Mouse (Mus musculus) ES-Bruce4 (cell line): Measurements from ENCODE around the gene Tnfsf15. TPM values are rescaled to one million over a fixed set of nuclear protein-coding genes. Genes with fewer than 3 reads are reported as not detected.

Source experiments
- H3K27ac ChIP-seq: 2 replicates; pipeline ENCODE4 v1.5.1; 2012; ENCODE audit warnings: low read length, inconsistent platforms; ENCODE audit not compliant: insufficient read depth
- H3K27me3 ChIP-seq: 2 replicates; pipeline ENCODE4 v1.6.1; 2012; ENCODE audit warnings: mild to moderate bottlenecking, low read length, inconsistent platforms; ENCODE audit not compliant: control insufficient read depth, poor library complexity, insufficient read depth, severe bottlenecking
- H3K36me3 ChIP-seq: 2 replicates; pipeline ENCODE4 v1.6.1; 2012; ENCODE audit warnings: inconsistent platforms, mild to moderate bottlenecking, low read length, moderate library complexity; ENCODE audit not compliant: control insufficient read depth, poor library complexity, insufficient read depth, severe bottlenecking
- H3K4me1 ChIP-seq: one replicate; pipeline ENCODE4 v1.8.1; 2011; ENCODE audit warnings: low read length; ENCODE audit not compliant: control insufficient read depth, insufficient read depth
- H3K4me3 ChIP-seq: 2 replicates; pipeline ENCODE4 v1.5.1; 2011; ENCODE audit warnings: low read depth, mild to moderate bottlenecking, low read length
- H3K9ac ChIP-seq: 2 replicates; pipeline ENCODE4 v1.6.1; 2012; ENCODE audit warnings: low read depth, mild to moderate bottlenecking, inconsistent platforms; ENCODE audit not compliant: poor library complexity, severe bottlenecking
- H3K9me3 ChIP-seq: replicated peaks from 2 replicates; pipeline ENCODE4 v1.6.1; 2012; ENCODE audit warnings: mild to moderate bottlenecking, low read length, inconsistent platforms; ENCODE audit not compliant: control insufficient read depth, poor library complexity, insufficient read depth, severe bottlenecking
- CTCF ChIP-seq: IDR thresholded peaks from one replicate; pipeline ENCODE4 v1.8.1; 2011; ENCODE audit warnings: low read depth, low read length
- EP300 ChIP-seq: IDR thresholded peaks from 2 replicates; pipeline ENCODE4 v1.6.1; 2011; ENCODE audit warnings: low read depth, low read length; ENCODE audit not compliant: insufficient read depth
- POLR2A ChIP-seq: IDR thresholded peaks from one replicate; pipeline ENCODE4 v1.8.1; 2011; ENCODE audit warnings: low read length; ENCODE audit not compliant: insufficient read depth
- polyA plus RNA-seq: library from polyadenylated mRNA; stranded (reverse); fragments of >200 nt; gene quantifications from 2 replicates; pipeline ENCODE4 v1.2.4, GENCODE M21; 2011; ENCODE audit warnings: low read depth; ENCODE audit not compliant: missing spikeins, insufficient read depth, insufficient read length

The Tnfsf15 gene
- polyA plus RNA-seq, 1 experiment: 0.24 TPM

DNA sequence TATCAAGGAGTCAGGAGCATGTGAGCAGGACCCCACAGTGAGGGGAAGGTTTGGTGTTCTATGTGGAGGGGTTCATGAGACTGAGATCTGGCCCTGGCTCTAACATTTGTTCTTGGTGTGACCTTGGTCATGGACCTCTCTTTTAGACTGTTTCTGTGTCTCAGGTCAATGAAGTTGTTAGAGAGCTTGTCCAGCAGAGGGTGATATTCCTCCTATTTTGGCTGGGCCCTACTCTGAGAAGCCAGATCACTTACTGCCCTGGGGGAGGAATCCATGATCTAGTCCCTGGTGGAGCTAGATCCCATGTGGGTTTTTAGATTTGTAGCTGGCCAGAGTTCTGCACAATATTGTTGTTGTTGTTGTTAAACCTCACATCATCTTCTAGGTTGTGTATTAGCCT lies 58.8 kb downstream of the Tnfsf15 start:
- TF ChIP-seq EP300: no peak
- Histone ChIP-seq H3K36me3 (no peaks in the 10 kb centered on the region), H3K9ac (no peak overlapping the region), H3K4me3 (no peak overlapping the region), H3K27ac (no peak overlapping the region), H3K4me1 (no peaks in the 10 kb centered on the region), H3K27me3 (no peaks in the 10 kb centered on the region), H3K9me3 (no peaks in the 10 kb centered on the region)

DNA sequence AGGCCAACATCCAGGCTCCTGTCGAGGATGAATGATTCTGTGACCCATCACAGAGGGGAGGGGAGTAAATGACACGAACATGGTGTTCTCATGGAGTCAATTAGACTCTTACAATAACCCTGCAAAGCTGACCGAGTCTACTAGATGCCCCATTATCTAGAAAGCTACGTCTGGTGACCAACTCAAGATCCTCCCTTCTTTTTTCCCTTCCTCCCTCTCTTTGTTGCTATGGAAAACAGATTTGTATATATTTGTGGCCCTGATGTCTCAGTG lies 59.7 kb downstream of the Tnfsf15 start:
- Histone ChIP-seq H3K36me3 (no peaks in the 10 kb centered on the region), H3K4me3 (no peak overlapping the region), H3K9me3 (no peaks in the 10 kb centered on the region), H3K27ac (no peak overlapping the region), H3K27me3 (no peaks in the 10 kb centered on the region), H3K9ac (no peak overlapping the region), H3K4me1 (no peaks in the 10 kb centered on the region)
- TF ChIP-seq POLR2A: no peak
- no peak for TF ChIP-seq CTCF
- no peak for TF ChIP-seq EP300

DNA sequence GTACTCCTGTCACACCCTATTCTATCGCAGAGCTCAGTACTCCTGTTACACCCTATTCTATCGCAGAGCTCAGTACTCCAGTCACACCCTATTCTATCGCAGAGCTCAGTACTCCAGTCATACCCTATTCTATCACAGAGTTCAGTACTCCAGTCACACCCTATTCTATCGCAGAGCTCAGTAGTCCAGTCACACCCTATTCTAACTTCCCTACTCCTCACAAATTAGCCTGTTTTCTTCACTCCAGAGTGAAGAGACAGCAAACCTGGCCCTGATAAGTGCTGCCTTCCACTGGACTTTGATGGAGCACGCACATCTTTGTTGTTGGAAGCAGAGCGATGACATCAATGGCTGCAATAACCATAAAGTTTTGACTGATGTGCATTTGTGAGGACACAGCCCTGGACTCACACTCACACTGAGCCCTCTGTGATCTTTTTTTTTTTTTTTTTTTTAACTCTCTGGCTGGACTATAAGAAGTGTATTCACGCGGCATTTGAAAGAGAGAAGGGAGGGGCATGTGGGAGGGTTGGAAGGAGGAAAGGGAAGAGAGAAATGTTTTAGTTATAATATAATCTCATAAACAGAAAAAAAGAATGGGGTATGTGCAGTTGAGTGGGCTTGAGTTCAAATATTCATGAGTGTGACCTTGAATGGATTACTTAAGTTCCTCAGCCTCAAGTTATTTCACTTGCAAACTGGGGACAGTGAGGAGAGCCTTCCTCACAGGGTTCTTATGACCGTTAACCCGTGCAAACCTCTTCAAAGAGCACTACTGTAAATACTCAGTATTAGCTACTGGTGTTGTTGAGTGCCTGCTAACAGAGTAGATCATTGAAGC lies 60.3 kb downstream of the Tnfsf15 start:
- Histone ChIP-seq H3K4me1 (no peaks in the 10 kb centered on the region), H3K27me3 (no peaks in the 10 kb centered on the region), H3K36me3 (no peaks in the 10 kb centered on the region), H3K9ac (no peak overlapping the region), H3K9me3 (no peaks in the 10 kb centered on the region), H3K27ac (no peak overlapping the region), H3K4me3 (no peak overlapping the region)
- TF ChIP-seq POLR2A (no peak), EP300 (no peak), CTCF (no peak)

DNA sequence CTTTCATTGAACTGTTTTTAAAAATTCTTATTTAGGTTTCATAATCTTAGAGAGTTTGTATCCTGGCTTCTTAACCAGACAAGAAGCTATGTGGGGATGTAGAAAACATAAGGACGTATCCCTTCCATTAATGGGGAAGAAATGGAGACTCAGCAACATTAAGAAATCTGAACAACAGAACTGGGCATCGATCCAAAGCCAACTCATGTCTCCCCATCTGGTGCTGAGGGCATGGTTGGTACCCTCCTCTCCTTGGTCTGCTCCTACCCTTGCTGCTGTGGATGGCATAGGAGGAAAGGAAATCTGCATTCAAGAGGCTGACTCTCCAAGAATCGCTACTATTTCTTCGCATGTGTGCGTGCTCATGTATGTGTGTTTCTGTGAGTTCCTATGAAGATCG lies 61.2 kb downstream of the Tnfsf15 start:
- H3K9ac ChIP-seq: no peak overlapping the region
- no peaks in the 10 kb centered on the region for H3K27me3 ChIP-seq
- H3K27ac ChIP-seq: no peak overlapping the region
- no peaks in the 10 kb centered on the region for H3K9me3 ChIP-seq
- no peaks in the 10 kb centered on the region for H3K4me1 ChIP-seq
- TF ChIP-seq POLR2A (no peak), EP300 (no peak), CTCF (no peak)
- no peaks in the 10 kb centered on the region for H3K36me3 ChIP-seq
- H3K4me3 ChIP-seq: no peak overlapping the region

DNA sequence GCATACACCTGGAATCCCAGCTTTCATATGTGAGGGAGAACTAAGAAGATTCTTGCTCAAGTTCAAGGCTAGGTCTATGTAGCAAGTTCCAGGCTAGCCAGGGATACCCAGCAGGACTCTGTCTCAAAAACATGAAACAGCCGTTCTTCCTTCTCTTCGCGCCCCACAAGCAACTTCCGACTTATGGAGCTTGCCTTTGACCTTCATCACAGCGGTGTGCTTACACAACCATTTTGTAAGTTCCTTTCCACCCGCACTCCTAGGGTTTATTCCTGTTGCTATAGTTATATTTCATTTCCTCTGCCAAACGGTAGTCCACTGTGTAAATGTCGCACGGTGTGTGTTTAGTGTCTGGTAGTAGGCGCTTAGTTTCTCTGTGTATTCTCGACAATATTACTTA lies 61.9 kb downstream of the Tnfsf15 start:
- Histone ChIP-seq H3K27me3 (no peaks in the 10 kb centered on the region), H3K9me3 (no peaks in the 10 kb centered on the region), H3K4me3 (no peak overlapping the region), H3K9ac (no peak overlapping the region), H3K27ac (no peak overlapping the region), H3K36me3 (no peaks in the 10 kb centered on the region), H3K4me1 (no peaks in the 10 kb centered on the region)
- TF ChIP-seq POLR2A: no peak
- no peak for TF ChIP-seq EP300
- TF ChIP-seq CTCF: no peak

DNA sequence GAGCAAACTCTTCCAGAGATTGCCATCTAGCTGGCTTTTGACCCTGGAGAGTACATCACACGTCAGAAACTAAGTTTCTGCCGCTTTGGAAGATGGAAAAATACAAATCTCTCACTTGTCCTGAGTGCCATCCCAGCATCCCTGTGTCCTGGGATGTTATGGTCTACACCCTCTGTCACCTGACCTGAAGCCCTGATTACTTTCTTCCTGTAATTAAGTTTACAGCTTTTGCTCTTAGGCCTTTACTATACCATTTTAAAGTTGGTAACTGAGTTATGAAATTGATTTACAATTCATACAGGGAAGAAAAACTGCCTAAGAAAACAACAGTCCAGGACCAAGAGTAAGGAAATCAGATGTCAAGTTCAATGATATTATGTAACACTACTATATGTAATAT lies 62.5 kb downstream of the Tnfsf15 start:
- Histone ChIP-seq H3K9ac (no peak overlapping the region), H3K36me3 (no peaks in the 10 kb centered on the region), H3K4me1 (no peaks in the 10 kb centered on the region), H3K9me3 (no peaks in the 10 kb centered on the region), H3K27ac (no peak overlapping the region), H3K4me3 (no peak overlapping the region), H3K27me3 (no peaks in the 10 kb centered on the region)
- TF ChIP-seq CTCF (no peak), EP300 (no peak), POLR2A (no peak)

DNA sequence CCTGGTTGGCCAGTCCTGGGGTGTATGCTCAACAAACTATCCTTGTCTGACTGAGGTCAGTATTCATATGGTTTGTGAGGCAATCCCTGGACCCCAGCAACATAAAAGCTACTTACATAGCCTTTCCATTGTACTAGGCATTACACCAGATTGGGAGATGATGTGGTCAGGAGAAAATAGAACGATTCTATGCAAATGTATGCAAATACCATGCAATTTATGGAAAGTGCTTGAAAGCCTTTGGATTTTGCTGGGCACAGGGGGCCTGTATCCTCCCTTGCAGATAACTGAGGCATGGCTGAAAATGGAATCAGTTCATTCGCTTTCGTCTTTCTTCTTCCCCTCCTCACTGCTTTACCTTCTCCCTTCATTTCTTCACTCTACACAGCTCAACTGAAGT lies 63.4 kb downstream of the Tnfsf15 start:
- no peak overlapping the region for H3K9ac ChIP-seq
- no peak overlapping the region for H3K27ac ChIP-seq
- TF ChIP-seq POLR2A: no peak
- no peak for TF ChIP-seq EP300
- TF ChIP-seq CTCF: no peak
- H3K27me3 ChIP-seq: no peaks in the 10 kb centered on the region
- H3K4me3 ChIP-seq: no peak overlapping the region
- no peaks in the 10 kb centered on the region for H3K36me3 ChIP-seq
- no peaks in the 10 kb centered on the region for H3K9me3 ChIP-seq
- H3K4me1 ChIP-seq: no peaks in the 10 kb centered on the region

Other genes with a start within 250 kb of the Tnfsf15 start
- gene Whrn, start 249.1 kb downstream of the Tnfsf15 start, polyA plus RNA-seq: 33.5 and 40.2 TPM in 2 replicates
- gene Atp6v1g1, start 200.3 kb downstream of the Tnfsf15 start, polyA plus RNA-seq: 187 and 192 TPM in 2 replicates
- gene Tmem268, start 186.3 kb downstream of the Tnfsf15 start, polyA plus RNA-seq: 4.4 and 8.9 TPM in 2 replicates
- not detected in 2 replicates for gene Gm11213, start 139.9 kb downstream of the Tnfsf15 start, polyA plus RNA-seq
- not detected in 2 replicates for gene Tex48, start 122.7 kb downstream of the Tnfsf15 start, polyA plus RNA-seq
- gene Gm11214, start 81.7 kb downstream of the Tnfsf15 start, polyA plus RNA-seq: not detected in 2 replicates
- not detected in 2 replicates for gene Tnfsf8, start 116.2 kb upstream of the Tnfsf15 start, polyA plus RNA-seq